Mouse (Mus musculus): ENCODE data around the gene Phc2. TPM values are rescaled to one million over a fixed set of nuclear protein-coding genes. Genes with fewer than 3 reads are reported as not detected.

Phc2 gene
- total and polyA plus RNA-seq, 3 experiments, result 23.7 to 65.5 TPM; not detected in 1

DNA sequence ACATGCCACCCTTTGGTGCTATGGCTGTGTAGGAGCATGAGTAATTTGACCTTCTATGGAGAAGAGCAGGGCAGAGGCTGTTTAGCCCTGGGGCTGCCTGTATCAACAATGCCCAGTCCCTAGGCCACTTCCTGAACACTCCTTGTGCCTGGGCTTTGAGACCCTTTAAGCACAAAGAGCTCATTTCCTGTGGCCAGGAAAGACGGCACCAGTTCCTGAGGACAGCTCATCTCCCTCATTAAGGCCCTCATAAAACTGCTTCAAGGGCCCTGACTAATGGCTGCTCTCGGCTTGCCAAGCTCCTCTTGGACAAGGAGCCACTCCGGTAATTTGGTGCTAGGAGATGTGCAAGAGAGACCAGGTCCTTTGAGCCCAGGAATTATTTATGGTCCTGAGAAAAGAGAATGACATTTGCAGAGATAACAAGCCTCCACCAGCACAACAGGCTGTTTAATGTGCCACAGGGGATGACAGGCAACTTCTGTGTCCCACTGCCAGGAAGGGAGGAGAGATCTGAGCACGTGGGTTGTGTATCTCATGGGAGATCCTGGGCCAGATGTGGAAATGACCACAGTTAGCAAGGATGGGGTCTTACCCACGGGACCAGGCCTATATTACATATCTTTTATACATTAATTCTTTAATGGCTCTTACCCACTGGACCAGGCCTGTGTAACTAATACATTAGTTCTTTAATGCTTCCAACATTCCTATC lies 1.8 kb upstream of the Phc2 start:
- DNase-seq (ENCODE audit: low read depth, low spot score), result no peak
- Histone ChIP-seq H3K4me3 (ENCODE audit: control insufficient read depth in 1 of 2, insufficient read depth in 1 of 2, low read depth in 2 of 2, low read length in 2 of 2) (no peak overlapping the region), H3K27ac (ENCODE audit: control insufficient read depth, low read depth, low read length) (no peak overlapping the region), H3K9me3 (replicated peaks; ENCODE audit: insufficient read depth, low read length) (no peaks in the 10 kb centered on the region), H3K79me2 (ENCODE audit: control insufficient read depth, insufficient read depth, low read length, poor library complexity) (no peaks in the 10 kb centered on the region), H3K27me3 (ENCODE audit: control insufficient read depth in 1 of 2, insufficient read depth in 2 of 2, low read length in 2 of 2) (no peaks in the 10 kb centered on the region; a peak in 2 of 4 replicates), H3K9ac (ENCODE audit: control insufficient read depth, low read depth, low read length, poor library complexity, severe bottlenecking) (no peak overlapping the region), H3K36me3 (ENCODE audit: control insufficient read depth in 1 of 2, insufficient read depth in 2 of 2, low read length in 2 of 2) (no peaks in the 10 kb centered on the region), H3K4me1 (ENCODE audit: control insufficient read depth in 1 of 2, insufficient read depth in 2 of 2, low read length in 2 of 2) (no peaks in the 10 kb centered on the region)
- TF ChIP-seq SMC3 (IDR thresholded peaks at IDR 0.05; ENCODE audit: low read depth, low read length) (no peak), USF1 (IDR thresholded peaks at IDR 0.05; ENCODE audit: low read depth, low read length) (no peak), ZMIZ1 (IDR thresholded peaks at IDR 0.05; ENCODE audit: low read depth, low read length) (no peak), MAX (IDR thresholded peaks at IDR 0.05; ENCODE audit: low read length) (no peak), JUND (IDR thresholded peaks at IDR 0.05; ENCODE audit: low read depth, low read length) (no peak), POLR2A (IDR thresholded peaks at IDR 0.05; ENCODE audit: control insufficient read depth in 1 of 2, insufficient read depth in 1 of 2, low read depth in 1 of 2, low read length in 2 of 2, poor library complexity in 1 of 2) (no peak), MXI1 (IDR thresholded peaks at IDR 0.05; ENCODE audit: low read depth, low read length) (no peak), EP300 (IDR thresholded peaks at IDR 0.05; ENCODE audit: low read depth in 1 of 2, low read length in 2 of 2) (no peak), MEF2A (IDR thresholded peaks at IDR 0.05; ENCODE audit: extremely low read depth, insufficient replicate concordance, low read depth, low read length, poor library complexity, severe bottlenecking) (no peak), MYB (IDR thresholded peaks at IDR 0.05; ENCODE audit: low read depth, low read length) (no peak), MYC (IDR thresholded peaks at IDR 0.05; ENCODE audit: low read depth, low read length) (no peak), GATA1 (IDR thresholded peaks at IDR 0.05; ENCODE audit: low read depth, low read length) (no peak), RCOR1 (IDR thresholded peaks at IDR 0.05; ENCODE audit: low read depth, low read length) (no peak), KAT2A (conservative IDR thresholded peaks at IDR 0.05; ENCODE audit: low read depth, low read length) (no peak), ZNF384 (IDR thresholded peaks at IDR 0.05; ENCODE audit: low read depth, low read length) (no peak), NELFE (IDR thresholded peaks at IDR 0.05; ENCODE audit: low read depth, low read length) (no peak), TCF12 (IDR thresholded peaks at IDR 0.05; ENCODE audit: low read depth, low read length) (no peak), POLR2AphosphoS5 (IDR thresholded peaks at IDR 0.05; ENCODE audit: borderline replicate concordance, low read depth, low read length) (no peak), BHLHE40 (IDR thresholded peaks at IDR 0.05; ENCODE audit: borderline replicate concordance, low read depth, low read length) (no peak), TAL1 (IDR thresholded peaks at IDR 0.05; ENCODE audit: low read length) (no peak)

DNA sequence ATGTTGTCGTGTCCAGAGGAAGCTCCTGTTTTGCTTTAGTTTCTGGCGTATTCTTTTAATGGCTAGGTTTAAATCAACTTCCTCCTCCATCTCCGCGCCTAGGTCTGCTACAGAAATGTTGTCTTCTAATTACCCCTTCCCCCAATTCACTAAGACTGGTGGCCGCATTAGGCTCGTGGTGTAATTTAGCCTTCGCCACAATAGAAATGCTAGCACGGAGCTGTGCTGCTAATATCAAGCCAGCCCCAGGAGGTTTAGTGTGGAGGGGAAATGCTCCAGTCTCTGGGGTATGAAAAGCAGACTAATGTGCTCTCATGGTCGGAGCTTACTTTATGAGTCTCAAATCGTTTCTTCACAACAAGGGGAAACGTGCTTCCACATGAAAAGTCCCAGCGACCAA lies 944 bp downstream of the Phc2 start:
- H3K4me1 ChIP-seq (ENCODE audit: control insufficient read depth in 1 of 2, insufficient read depth in 2 of 2, low read length in 2 of 2), result no peaks in the 10 kb centered on the region

More for the DNA sequence above, 944 bp downstream of the Phc2 start:
- H3K27me3 ChIP-seq (ENCODE audit: control insufficient read depth in 1 of 2, insufficient read depth in 2 of 2, low read length in 2 of 2), result no peaks in the 10 kb centered on the region; a peak in 1 of 4 replicates
- H3K9me3 ChIP-seq (replicated peaks; ENCODE audit: insufficient read depth, low read length), result no peaks in the 10 kb centered on the region
- no peaks in the 10 kb centered on the region for H3K79me2 ChIP-seq (ENCODE audit: control insufficient read depth, insufficient read depth, low read length, poor library complexity)
- H3K36me3 ChIP-seq (ENCODE audit: control insufficient read depth in 1 of 2, insufficient read depth in 2 of 2, low read length in 2 of 2), result no peaks in the 10 kb centered on the region
- H3K9ac ChIP-seq (ENCODE audit: control insufficient read depth, low read depth, low read length, poor library complexity, severe bottlenecking), result no peak overlapping the region
- no peak overlapping the region for H3K27ac ChIP-seq (ENCODE audit: control insufficient read depth, low read depth, low read length)
- no peak for DNase-seq (ENCODE audit: low read depth, low spot score)
- H3K4me3 ChIP-seq (ENCODE audit: control insufficient read depth in 1 of 2, insufficient read depth in 1 of 2, low read depth in 2 of 2, low read length in 2 of 2), result no peak overlapping the region
- TF ChIP-seq ZNF384 (IDR thresholded peaks at IDR 0.05; ENCODE audit: low read depth, low read length), result no peak
- no peak for TF ChIP-seq CTCF (IDR thresholded peaks at IDR 0.05 in 2 of 3, conservative IDR thresholded peaks at IDR 0.05 in 1 of 3; ENCODE audit: control insufficient read depth in 1 of 3, insufficient read depth in 1 of 3, low read depth in 2 of 3, low read length in 3 of 3, poor library complexity in 1 of 3, severe bottlenecking in 1 of 3)
- no peak for TF ChIP-seq USF1 (IDR thresholded peaks at IDR 0.05; ENCODE audit: low read depth, low read length)
- TF ChIP-seq ELF1 (IDR thresholded peaks at IDR 0.05; ENCODE audit: low read depth, low read length), result no peak
- no peak for TF ChIP-seq MYB (IDR thresholded peaks at IDR 0.05; ENCODE audit: low read depth, low read length)
- no peak for TF ChIP-seq POLR2AphosphoS5 (IDR thresholded peaks at IDR 0.05; ENCODE audit: borderline replicate concordance, low read depth, low read length)
- no peak for TF ChIP-seq ZMIZ1 (IDR thresholded peaks at IDR 0.05; ENCODE audit: low read depth, low read length)
- no peak for TF ChIP-seq JUND (IDR thresholded peaks at IDR 0.05; ENCODE audit: low read depth, low read length)
- no peak for TF ChIP-seq GABPA (IDR thresholded peaks at IDR 0.05; ENCODE audit: low read depth, low read length)
- no peak for TF ChIP-seq MAX (IDR thresholded peaks at IDR 0.05; ENCODE audit: low read length)
- no peak for TF ChIP-seq NRF1 (IDR thresholded peaks at IDR 0.05; ENCODE audit: insufficient read depth, low read depth, low read length, poor library complexity, severe bottlenecking)
- TF ChIP-seq E2F4 (IDR thresholded peaks at IDR 0.05; ENCODE audit: borderline replicate concordance, low read depth, low read length), result no peak
- no peak for TF ChIP-seq MEF2A (IDR thresholded peaks at IDR 0.05; ENCODE audit: extremely low read depth, insufficient replicate concordance, low read depth, low read length, poor library complexity, severe bottlenecking)
- no peak for TF ChIP-seq GATA1 (IDR thresholded peaks at IDR 0.05; ENCODE audit: low read depth, low read length)
- TF ChIP-seq POLR2AphosphoS2 (IDR thresholded peaks at IDR 0.05; ENCODE audit: low read length), result no peak

Measured in MEL (cell line).